In the genomic region with DNA sequence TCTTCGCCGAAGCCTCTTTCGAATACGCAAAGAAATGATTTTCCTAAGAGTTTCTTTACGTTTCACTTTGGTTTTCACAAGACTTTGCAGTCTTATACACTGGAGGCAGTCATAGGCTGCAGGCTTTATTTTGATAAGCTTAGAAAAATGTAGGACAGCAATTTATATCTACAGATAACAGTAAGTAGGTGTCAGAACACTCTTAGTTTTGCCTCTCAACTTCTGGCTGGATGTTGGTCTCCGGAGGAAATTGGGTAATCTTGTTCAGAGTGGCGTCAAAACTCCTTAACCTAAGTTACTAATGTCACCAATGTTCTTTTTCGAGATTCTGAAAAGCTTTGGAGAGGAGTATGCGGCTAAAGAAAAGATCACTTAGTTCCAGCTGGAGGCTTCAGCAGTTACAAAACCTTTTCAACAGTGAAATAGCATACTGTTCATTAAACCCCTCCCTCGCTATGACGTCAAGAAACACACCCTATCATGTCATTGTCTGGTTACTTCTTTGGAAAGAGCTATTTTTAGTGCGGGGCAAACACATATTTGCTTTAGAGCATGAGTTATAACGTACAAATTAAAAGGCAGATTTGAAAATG, we compare ENCODE assay signal across 8 mouse cellular contexts. TPM values are rescaled to one million over a fixed set of nuclear protein-coding genes. Genes with fewer than 3 reads are reported as not detected.
A peak's percentile ranks its signal among the peaks of the same experiment; 100 is the strongest.
DNase-seq lines count a peak whose midpoint lies in the region; ATAC-seq and TF ChIP-seq lines count a peak whose summit lies in the region.

No protein-coding gene starts in this region.

- no peak for TF ChIP-seq CTCF in heart, postnatal 0 days (IDR thresholded peaks at IDR 0.05; ENCODE audit: low read depth)
- TF ChIP-seq CTCF in stomach, postnatal 0 days (IDR thresholded peaks at IDR 0.05; ENCODE audit: low read depth): no peak

- no peaks in the 10 kb centered on the region for H3K27me3 ChIP-seq in heart, embryonic 10.5 days (ENCODE audit: insufficient read depth, poor library complexity, severe bottlenecking)
- no peaks in the 10 kb centered on the region for H3K27me3 ChIP-seq in heart, postnatal 0 days (ENCODE audit: control insufficient read depth, insufficient read depth, low read length)
- H3K27me3 ChIP-seq in lung, embryonic 16.5 days (ENCODE audit: control insufficient read depth, insufficient read depth, low read depth, low read length): no peaks in the 10 kb centered on the region
- H3K27me3 ChIP-seq in stomach, postnatal 0 days (ENCODE audit: control insufficient read depth, insufficient read depth, low read length): no peaks in the 10 kb centered on the region

- no peak for DNase-seq in heart, embryonic 10.5 days (ENCODE audit: low spot score)
- DNase-seq in heart, postnatal 25 days (ENCODE audit: low spot score): no peak
- DNase-seq in c-Kit-negative CD71-positive TER-119-positive erythroid progenitor cells, embryonic 14.5 days (ENCODE audit: low read depth, low spot score): peak; percentile 15
- peak; percentile 69 for DNase-seq in heart, postnatal 0 days (ENCODE audit: low spot score)
- peak; percentile 34 for DNase-seq in stomach, postnatal 0 days (ENCODE audit: low spot score)
- DNase-seq in ovary, postnatal 14 days (ENCODE audit: low spot score): no peak
- DNase-seq in layer of hippocampus, postnatal 25 days (ENCODE audit: extremely low spot score in 1 of 2, low spot score in 1 of 2): no peak

- peaks cover 33% of the 10 kb centered on the region for H3K4me1 ChIP-seq in heart, embryonic 10.5 days
- H3K4me1 ChIP-seq in heart, postnatal 0 days (ENCODE audit: control insufficient read depth, insufficient read depth): peaks cover 12% of the 10 kb centered on the region
- H3K4me1 ChIP-seq in lung, embryonic 16.5 days (replicated peaks; ENCODE audit: control insufficient read depth, insufficient read depth, low read length): peaks cover 11% of the 10 kb centered on the region
- H3K4me1 ChIP-seq in stomach, postnatal 0 days (replicated peaks; ENCODE audit: control insufficient read depth, insufficient read depth): no peaks in the 10 kb centered on the region

- H3K4me2 ChIP-seq in heart, postnatal 0 days (ENCODE audit: low read depth, low read length): peak overlapping the region; percentile 70
- peak overlapping the region; percentile 77 for H3K4me2 ChIP-seq in lung, embryonic 16.5 days (ENCODE audit: low read depth, low read length)
- H3K4me2 ChIP-seq in stomach, postnatal 0 days (replicated peaks; ENCODE audit: low read depth): peak overlapping the region; percentile 52

- WGBS in heart, embryonic 10.5 days: 50% methylated on average over 13 of the region's 13 CpGs
- 40% methylated on average over 13 of the region's 13 CpGs for WGBS in heart, postnatal 0 days
- 25% methylated on average over 13 of the region's 13 CpGs for WGBS in lung, embryonic 16.5 days
- WGBS in stomach, postnatal 0 days: 38% methylated on average over 13 of the region's 13 CpGs

- H3K36me3 ChIP-seq in heart, embryonic 10.5 days: 0 out of 2 replicates have a peak, but pooled peaks cover 10% of the 10 kb centered on the region
- no peaks in the 10 kb centered on the region for H3K36me3 ChIP-seq in heart, postnatal 0 days (replicated peaks; ENCODE audit: control insufficient read depth, insufficient read depth, low read length)
- no peaks in the 10 kb centered on the region for H3K36me3 ChIP-seq in lung, embryonic 16.5 days (ENCODE audit: control insufficient read depth, insufficient read depth, low read length)
- H3K36me3 ChIP-seq in stomach, postnatal 0 days (ENCODE audit: control insufficient read depth, insufficient read depth, low read length): no peaks in the 10 kb centered on the region

- peak overlapping the region; percentile 71 for H3K4me3 ChIP-seq in heart, embryonic 10.5 days
- H3K4me3 ChIP-seq in heart, postnatal 0 days (ENCODE audit: low read depth, low read length): peak overlapping the region; percentile 54
- peak overlapping the region; percentile 61 for H3K4me3 ChIP-seq in lung, embryonic 16.5 days (ENCODE audit: low read length)
- peak overlapping the region; percentile 45 for H3K4me3 ChIP-seq in stomach, postnatal 0 days (ENCODE audit: low read depth, low read length)

- no peak for TF ChIP-seq EP300 in heart, postnatal 0 days (IDR thresholded peaks at IDR 0.05; ENCODE audit: low read depth)
- no peak for TF ChIP-seq EP300 in stomach, postnatal 0 days (optimal IDR thresholded peaks at IDR 0.05)

- peak; percentile 37; the same call in 1 of the 2 replicates for ATAC-seq in heart, postnatal 0 days (ENCODE audit: insufficient read depth, low read depth)
- peak; percentile 72 for ATAC-seq in lung, embryonic 16.5 days (ENCODE audit: low read depth)
- peak; percentile 71 for ATAC-seq in stomach, postnatal 0 days (ENCODE audit: low FRiP score, low TSS enrichment)

- H3K9me3 ChIP-seq in heart, embryonic 10.5 days: no peaks in the 10 kb centered on the region
- H3K9me3 ChIP-seq in heart, postnatal 0 days (replicated peaks; ENCODE audit: control insufficient read depth, low read length): no peaks in the 10 kb centered on the region
- H3K9me3 ChIP-seq in lung, embryonic 16.5 days (ENCODE audit: control insufficient read depth, low read length): no peaks in the 10 kb centered on the region
- H3K9me3 ChIP-seq in stomach, postnatal 0 days (ENCODE audit: control insufficient read depth, low read length): no peaks in the 10 kb centered on the region

- H3K27ac ChIP-seq in heart, embryonic 10.5 days: peak overlapping the region; percentile 92
- peak overlapping the region; percentile 21; the same call in 1 of the 2 replicates for H3K27ac ChIP-seq in heart, postnatal 0 days (ENCODE audit: low read depth)
- H3K27ac ChIP-seq in lung, embryonic 16.5 days (ENCODE audit: low read length): peak overlapping the region; percentile 64
- peak overlapping the region; percentile 67; the same call in 1 of the 2 replicates for H3K27ac ChIP-seq in stomach, postnatal 0 days (replicated peaks)

- intact Hi-C loops in heart, postnatal 25 days (cut with DNase I): loop anchor here (5.0 kb wide), 2 partner anchors 229 to 314 kb away; a partner anchor contains a TSS

- H3K9ac ChIP-seq in heart, postnatal 0 days (replicated peaks; ENCODE audit: low read depth, low read length): no peak overlapping the region
- H3K9ac ChIP-seq in lung, embryonic 16.5 days (ENCODE audit: low read length): peak overlapping the region; percentile 71
- 0 out of 2 replicates have a peak overlapping the region, but pooled peaks have one; percentile 5 for H3K9ac ChIP-seq in stomach, postnatal 0 days (ENCODE audit: low read length)

RNA-seq across cellular contexts. Expression of a gene that starts 4.1 kb away (rescaled TPM):
- polyA plus RNA-seq in heart, embryonic 10.5 days (2016; fragmentation: Nextera tagmentation; extraction: Ambion mirVana): 64.3 and 70.4 TPM in 2 replicates
- total RNA-seq in heart, postnatal 25 days (2021): 1 to 10 TPM; 7.4 to 8.4 TPM
- total RNA-seq in heart, postnatal 0 days (2014; rRNA removed; ENCODE audit: low replicate concordance): 26.2 and 38.0 TPM in 2 replicates
- polyA plus RNA-seq in heart, postnatal 0 days (2015; fragmentation: Nextera tagmentation; extraction: Ambion mirVana): 50.7 and 52.9 TPM in 2 replicates
- polyA plus RNA-seq in lung, embryonic 16.5 days (2015; fragmentation: Nextera tagmentation; extraction: Ambion mirVana): 44.4 and 50.0 TPM in 2 replicates
- 49.7 and 55.0 TPM in 2 replicates for polyA plus RNA-seq in stomach, postnatal 0 days (2015; fragmentation: Nextera tagmentation; extraction: Ambion mirVana)
- total RNA-seq in layer of hippocampus, postnatal 25 days (2021): 10 to 100 TPM; 31.3 to 37.9 TPM

RNA-seq across cellular contexts. Expression of a gene that starts 22.0 kb away (rescaled TPM):
- polyA plus RNA-seq in heart, embryonic 10.5 days (2016; fragmentation: Nextera tagmentation; extraction: Ambion mirVana): 46.5 and 68.4 TPM in 2 replicates
- total RNA-seq in heart, postnatal 25 days (2021): 10 to 100 TPM; 49.2 to 56.9 TPM
- 73.2 and 81.0 TPM in 2 replicates for total RNA-seq in heart, postnatal 0 days (2014; rRNA removed; ENCODE audit: low replicate concordance)
- polyA plus RNA-seq in heart, postnatal 0 days (2015; fragmentation: Nextera tagmentation; extraction: Ambion mirVana): 75.7 and 84.4 TPM in 2 replicates
- polyA plus RNA-seq in lung, embryonic 16.5 days (2015; fragmentation: Nextera tagmentation; extraction: Ambion mirVana): 35.8 and 38.3 TPM in 2 replicates
- 48.4 and 48.6 TPM in 2 replicates for polyA plus RNA-seq in stomach, postnatal 0 days (2015; fragmentation: Nextera tagmentation; extraction: Ambion mirVana)
- 10 to 100 TPM; 40.0 to 46.4 TPM for total RNA-seq in layer of hippocampus, postnatal 25 days (2021)

RNA-seq across cellular contexts. Expression of a gene that starts 28.5 kb away (rescaled TPM):
- polyA plus RNA-seq in heart, embryonic 10.5 days (2016; fragmentation: Nextera tagmentation; extraction: Ambion mirVana): 28.2 and 35.9 TPM in 2 replicates
- total RNA-seq in heart, postnatal 25 days (2021): 10 to 100 TPM; 13.5 to 18.0 TPM
- 24.1 and 49.8 TPM in 2 replicates for total RNA-seq in heart, postnatal 0 days (2014; rRNA removed; ENCODE audit: low replicate concordance)
- polyA plus RNA-seq in heart, postnatal 0 days (2015; fragmentation: Nextera tagmentation; extraction: Ambion mirVana): 9.6 and 10.4 TPM in 2 replicates
- 31.5 and 33.3 TPM in 2 replicates for polyA plus RNA-seq in lung, embryonic 16.5 days (2015; fragmentation: Nextera tagmentation; extraction: Ambion mirVana)
- polyA plus RNA-seq in stomach, postnatal 0 days (2015; fragmentation: Nextera tagmentation; extraction: Ambion mirVana): 18.0 and 21.3 TPM in 2 replicates
- total RNA-seq in layer of hippocampus, postnatal 25 days (2021): 10 to 100 TPM; 55.4 to 59.7 TPM

RNA-seq across cellular contexts. Expression of a gene that starts 40.2 kb away (rescaled TPM):
- 72.2 and 79.5 TPM in 2 replicates for polyA plus RNA-seq in heart, embryonic 10.5 days (2016; fragmentation: Nextera tagmentation; extraction: Ambion mirVana)
- 10 to 100 TPM; 35.7 to 35.8 TPM for total RNA-seq in heart, postnatal 25 days (2021)
- total RNA-seq in heart, postnatal 0 days (2014; rRNA removed; ENCODE audit: low replicate concordance): 82.1 and 125 TPM in 2 replicates
- 35.0 and 35.8 TPM in 2 replicates for polyA plus RNA-seq in heart, postnatal 0 days (2015; fragmentation: Nextera tagmentation; extraction: Ambion mirVana)
- 110 and 114 TPM in 2 replicates for polyA plus RNA-seq in lung, embryonic 16.5 days (2015; fragmentation: Nextera tagmentation; extraction: Ambion mirVana)
- 42.6 and 49.0 TPM in 2 replicates for polyA plus RNA-seq in stomach, postnatal 0 days (2015; fragmentation: Nextera tagmentation; extraction: Ambion mirVana)
- 10 to 100 TPM; 11.9 to 13.5 TPM for total RNA-seq in layer of hippocampus, postnatal 25 days (2021)

RNA-seq across cellular contexts. Expression of a gene that starts 40.3 kb away (rescaled TPM):
- 465 and 589 TPM in 2 replicates for polyA plus RNA-seq in heart, embryonic 10.5 days (2016; fragmentation: Nextera tagmentation; extraction: Ambion mirVana)
- 1 to 10 TPM; 4.1 to 4.7 TPM for total RNA-seq in heart, postnatal 25 days (2021)
- total RNA-seq in heart, postnatal 0 days (2014; rRNA removed; ENCODE audit: low replicate concordance): 83.7 and 100 TPM in 2 replicates
- polyA plus RNA-seq in heart, postnatal 0 days (2015; fragmentation: Nextera tagmentation; extraction: Ambion mirVana): 127 and 129 TPM in 2 replicates
- 490 and 518 TPM in 2 replicates for polyA plus RNA-seq in lung, embryonic 16.5 days (2015; fragmentation: Nextera tagmentation; extraction: Ambion mirVana)
- 158 and 179 TPM in 2 replicates for polyA plus RNA-seq in stomach, postnatal 0 days (2015; fragmentation: Nextera tagmentation; extraction: Ambion mirVana)
- 1 to 10 TPM; 2.4 to 3.0 TPM for total RNA-seq in layer of hippocampus, postnatal 25 days (2021)

Comparison
In these comparisons a context has a peak if more than half of its experiments do, and no peak if none do; other contexts are left out.
1. DNase-seq: peak in c-Kit-negative CD71-positive TER-119-positive erythroid progenitor cells, embryonic 14.5 days (single experiment), heart, postnatal 0 days (single experiment) and stomach, postnatal 0 days (single experiment); none in heart, embryonic 10.5 days (single experiment), heart, postnatal 25 days (single experiment), ovary, postnatal 14 days (single experiment) and layer of hippocampus, postnatal 25 days (0 of 2).
2. H3K27ac ChIP-seq: peak in every context shown above with its lines; median percentile 92 in heart, embryonic 10.5 days; 67 in stomach, postnatal 0 days; 64 in lung, embryonic 16.5 days; 21 in heart, postnatal 0 days.
3. Peak in every context shown above with its lines, with median percentiles within 50 percentile points of each other: H3K4me3 ChIP-seq, ATAC-seq and H3K4me2 ChIP-seq.